Mouse (Mus musculus) forebrain, postnatal 0 days (tissue): ENCODE measurements around the gene Itgam. TPM values are rescaled to one million over a fixed set of nuclear protein-coding genes. Genes with fewer than 3 reads are reported as not detected.

Source experiments
- ATAC-seq: fragments of 200-750 bp; cut with Nextera tagmentation; 2 replicates; pipeline ENCODE4 v1.8.0; 2017; ENCODE audit warnings: mild to moderate bottlenecking, moderate library complexity
- DNase-seq: peaks from one replicate; pipeline ENCODE4 v3.0.0-alpha.2; 2015
- H3K27ac ChIP-seq: fragments of 300-500 bp; sonication (generic); 2 replicates; pipeline ENCODE4 v1.5.1; 2014; ENCODE audit warnings: low read depth, mild to moderate bottlenecking, antibody characterized with exemption, low read length, moderate library complexity, mixed read lengths
- H3K27me3 ChIP-seq: fragments of 300-500 bp; sonication (generic); 2 replicates; pipeline ENCODE4 v1.6.1; 2014; ENCODE audit warnings: mild to moderate bottlenecking, low read length, mixed read lengths; ENCODE audit not compliant: insufficient read depth
- H3K36me3 ChIP-seq: fragments of 300-500 bp; sonication (generic); 2 replicates; pipeline ENCODE4 v1.6.1; 2014; ENCODE audit warnings: mild to moderate bottlenecking, moderate library complexity; ENCODE audit not compliant: insufficient read depth
- H3K4me1 ChIP-seq: fragments of 300-500 bp; sonication (generic); 2 replicates; pipeline ENCODE4 v1.6.1; 2014; ENCODE audit warnings: antibody characterized with exemption; ENCODE audit not compliant: insufficient read depth
- H3K4me2 ChIP-seq: fragments of 300-500 bp; sonication (generic); 2 replicates; pipeline ENCODE4 v1.6.1; 2014; ENCODE audit warnings: low read depth, mild to moderate bottlenecking, moderate library complexity
- H3K4me3 ChIP-seq: fragments of 300-500 bp; sonication (generic); 2 replicates; pipeline ENCODE4 v1.5.1; 2014; ENCODE audit warnings: low read depth, low read length, mixed read lengths
- H3K9ac ChIP-seq: fragments of 300-500 bp; sonication (generic); 2 replicates; pipeline ENCODE4 v1.6.1; 2014; ENCODE audit warnings: mild to moderate bottlenecking
- H3K9me3 ChIP-seq: fragments of 300-500 bp; sonication (generic); 2 replicates; pipeline ENCODE4 v1.6.1; 2016; ENCODE audit warnings: low read length
- CTCF ChIP-seq: sonication (generic); IDR thresholded peaks from 2 replicates; pipeline ENCODE4 v1.5.1; 2016; ENCODE audit warnings: antibody characterized with exemption, control low read depth, low read depth
- WGBS: fragments of 180-500 bp; shearing (Covaris S2); extraction: QIAGEN DNeasy Blood & Tissue Kit; methylation state at CpG from one replicate; pipeline ENCODE4 v1.1.7; 2014; 5-methylcytosine and 5-hydroxymethylcytosine counted together
- polyA plus RNA-seq: library from polyadenylated mRNA; unstranded; fragments of >200 nt; fragmentation: Nextera tagmentation; extraction: Ambion mirVana; gene quantifications from 2 replicates; pipeline ENCODE4 v1.2.1, GENCODE M21; 2015
- total RNA-seq: library from RNA; depleted of rRNA; stranded (reverse); fragments of >200 nt; gene quantifications from 2 replicates; pipeline ENCODE4 v1.2.3, GENCODE M21; 2014

The Itgam gene
- total and polyA plus RNA-seq, 2 experiments from 2014 or later: 0.92 to 1.4 TPM

DNA sequence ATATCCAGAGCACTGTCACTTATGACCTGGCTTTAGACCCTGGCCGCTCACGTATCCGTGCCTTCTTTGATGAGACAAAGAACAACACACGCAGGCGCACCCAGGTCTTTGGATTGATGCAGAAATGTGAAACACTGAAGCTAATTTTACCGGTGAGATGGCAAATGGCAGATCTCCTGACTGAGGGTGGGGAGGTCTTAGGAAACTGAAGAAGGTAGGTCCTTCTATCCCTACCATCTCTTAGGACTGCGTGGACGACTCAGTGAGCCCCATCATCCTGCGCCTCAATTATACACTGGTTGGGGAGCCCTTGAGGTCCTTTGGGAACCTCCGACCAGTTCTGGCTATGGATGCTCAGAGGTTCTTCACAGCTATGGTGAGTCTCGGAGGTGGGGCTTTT, 49.7 kb downstream of the Itgam start:
- no peak overlapping the region for H3K27ac ChIP-seq
- TF ChIP-seq CTCF: no peak
- no peak for DNase-seq
- 89% methylated on average over 11 of the region's 11 CpGs for WGBS
- H3K4me2 ChIP-seq: no peak overlapping the region
- H3K27me3 ChIP-seq: no peaks in the 10 kb centered on the region
- no peaks in the 10 kb centered on the region for H3K36me3 ChIP-seq
- no peak for ATAC-seq
- no peaks in the 10 kb centered on the region for H3K9me3 ChIP-seq
- H3K9ac ChIP-seq: no peak overlapping the region
- H3K4me3 ChIP-seq: no peak overlapping the region
- H3K4me1 ChIP-seq: no peaks in the 10 kb centered on the region

GRCm38 (mm10) chr7:128114371-128115105, 52.1 kb downstream of the Itgam start:
- H3K9ac ChIP-seq: no peak overlapping the region
- H3K27me3 ChIP-seq: no peaks in the 10 kb centered on the region
- no peaks in the 10 kb centered on the region for H3K9me3 ChIP-seq
- no peak overlapping the region for H3K4me3 ChIP-seq
- H3K36me3 ChIP-seq: no peaks in the 10 kb centered on the region
- DNase-seq (no peak), ATAC-seq (no peak)
- no peak for TF ChIP-seq CTCF
- 93% methylated on average over 11 of the region's 11 CpGs for WGBS
- no peaks in the 10 kb centered on the region for H3K4me1 ChIP-seq
- H3K27ac ChIP-seq: no peak overlapping the region
- no peak overlapping the region for H3K4me2 ChIP-seq

GRCm38 (mm10) chr7:128115211-128115958, 52.9 kb downstream of the Itgam start:
- Histone ChIP-seq H3K4me2 (no peak overlapping the region), H3K36me3 (no peaks in the 10 kb centered on the region), H3K4me3 (no peak overlapping the region), H3K27ac (no peak overlapping the region), H3K4me1 (no peaks in the 10 kb centered on the region), H3K9me3 (no peaks in the 10 kb centered on the region), H3K9ac (no peak overlapping the region), H3K27me3 (no peaks in the 10 kb centered on the region)
- 85% methylated on average over 5 of the region's 5 CpGs for whole genome bisulfite sequencing
- no peak for TF ChIP-seq CTCF
- ATAC-seq (no peak), DNase-seq (no peak)

- Histone ChIP-seq H3K4me1 (no peaks in the 10 kb centered on the region), H3K27me3 (no peaks in the 10 kb centered on the region), H3K9me3 (no peaks in the 10 kb centered on the region), H3K36me3 (no peaks in the 10 kb centered on the region), H3K9ac (no peak overlapping the region), H3K4me3 (no peak overlapping the region), H3K27ac (no peak overlapping the region), H3K4me2 (no peak overlapping the region)
- no peak for TF ChIP-seq CTCF
- WGBS: 91% methylated on average over 5 of the region's 5 CpGs
- no peak for ATAC-seq
- no peak for DNase-seq
Observed at GRCm38 (mm10) chr7:128116396-128116795, 54.0 kb downstream of the Itgam start.

DNA sequence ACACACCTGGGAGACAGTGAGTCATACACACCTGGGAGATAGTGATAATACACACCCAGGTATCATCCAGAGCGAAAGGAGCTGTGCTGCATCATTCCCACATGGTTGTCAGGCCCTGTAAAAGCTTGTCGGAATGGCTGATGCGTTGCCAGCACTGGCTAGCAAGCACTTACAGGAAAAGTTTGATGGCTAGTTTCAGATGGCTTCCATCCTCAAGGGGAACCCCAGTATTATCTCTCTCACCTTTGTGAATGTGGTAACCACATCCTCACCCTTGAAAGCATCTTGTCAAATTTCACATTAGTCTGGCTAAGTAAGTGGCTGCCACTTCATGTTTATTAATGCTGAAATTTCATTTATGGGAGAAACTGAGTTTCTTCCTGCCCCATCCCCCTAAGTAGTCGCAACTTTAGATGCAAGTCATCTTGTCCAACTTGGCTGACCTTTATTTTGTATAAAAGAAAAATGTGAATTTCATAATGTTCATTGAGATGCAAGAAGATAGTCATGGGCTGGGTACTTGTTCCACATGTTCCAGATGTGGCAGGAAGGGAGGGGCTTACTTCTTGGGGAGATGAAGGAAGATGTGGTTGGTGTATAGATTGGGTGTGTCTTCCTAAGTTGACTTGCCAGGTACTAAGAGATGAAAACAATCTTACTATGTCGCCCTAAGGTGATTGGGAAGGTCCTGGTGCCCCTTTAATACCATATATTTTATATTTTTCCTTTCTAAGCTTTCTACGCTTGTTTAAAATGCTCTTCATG, 57.5 kb downstream of the Itgam start:
- no peak for TF ChIP-seq CTCF
- Histone ChIP-seq H3K27ac (no peak overlapping the region), H3K36me3 (no peaks in the 10 kb centered on the region), H3K4me2 (no peak overlapping the region), H3K9me3 (no peaks in the 10 kb centered on the region), H3K4me1 (no peaks in the 10 kb centered on the region), H3K9ac (no peak overlapping the region), H3K27me3 (no peaks in the 10 kb centered on the region), H3K4me3 (no peak overlapping the region)
- no peak for ATAC-seq
- no peak for DNase-seq
- 86% methylated on average over 6 of the region's 6 CpGs for WGBS

GRCm38 (mm10) chr7:128128741-128129720, 66.6 kb downstream of the Itgam start, which contains the start of gene Itgax:
TSS of gene Itgax (plus strand) at chr7:128129547.
- no peak within 1 kb of the TSS for H3K4me2 ChIP-seq
- no peaks in the 10 kb centered on the region for H3K36me3 ChIP-seq
- no peak for TF ChIP-seq CTCF
- 80% methylated on average over 8 of the region's 8 CpGs for WGBS
- no peaks in the 10 kb centered on the region for H3K4me1 ChIP-seq
- no peak within 1 kb of the TSS for H3K4me3 ChIP-seq
- no peak within 1 kb of the TSS for H3K27ac ChIP-seq
- no peak within 1 kb of the TSS for H3K9ac ChIP-seq
- DNase-seq: no peak
- ATAC-seq: no peak
- no peaks in the 10 kb centered on the region for H3K9me3 ChIP-seq
- no peaks in the 10 kb centered on the region for H3K27me3 ChIP-seq
